Mouse (Mus musculus) midbrain, postnatal 0 days (tissue): ENCODE measurements around the gene Snx21. TPM values are rescaled to one million over a fixed set of nuclear protein-coding genes. Genes with fewer than 3 reads are reported as not detected.
A peak's percentile ranks its signal among the peaks of the same experiment; 100 is the strongest.
"Not testable (repeated sequence)": the region's sequence is repeated elsewhere in the genome, so short reads cannot be mapped to it uniquely, and the experiment has no call there.

Experiments
- ATAC-seq: fragments of 200-750 bp; cut with Nextera tagmentation; 2 replicates; pipeline ENCODE4 v1.8.0; 2017; ENCODE audit warnings: moderate number of reproducible peaks, mild to moderate bottlenecking, moderate TSS enrichment, moderate library complexity; ENCODE audit not compliant: low FRiP score
- DNase-seq: peaks from one replicate; pipeline ENCODE4 v3.0.0-alpha.2; 2015; ENCODE audit warnings: low spot score
- H3K27ac ChIP-seq: fragments of 300-500 bp; sonication (generic); 2 replicates; pipeline ENCODE4 v1.5.1; 2014; ENCODE audit warnings: low read depth, mild to moderate bottlenecking, low read length, mixed read lengths
- H3K27me3 ChIP-seq: fragments of 300-500 bp; sonication (generic); 2 replicates; pipeline ENCODE4 v1.6.1; 2014; ENCODE audit warnings: low read length, control low read depth, mixed read lengths; ENCODE audit not compliant: insufficient read depth
- H3K36me3 ChIP-seq: fragments of 300-500 bp; sonication (generic); 2 replicates; pipeline ENCODE4 v1.6.1; 2014; ENCODE audit warnings: low read length, control low read depth, mixed read lengths; ENCODE audit not compliant: insufficient read depth
- H3K4me1 ChIP-seq: fragments of 300-500 bp; sonication (generic); 2 replicates; pipeline ENCODE4 v1.6.1; 2014; ENCODE audit warnings: mild to moderate bottlenecking, control low read depth, antibody characterized with exemption, low read length, mixed read lengths; ENCODE audit not compliant: insufficient read depth
- H3K4me2 ChIP-seq: fragments of 300-500 bp; sonication (generic); 2 replicates; pipeline ENCODE4 v1.6.1; 2014; ENCODE audit warnings: low read depth, mild to moderate bottlenecking, low read length, mixed read lengths; ENCODE audit not compliant: poor library complexity, severe bottlenecking
- H3K4me3 ChIP-seq: fragments of 300-500 bp; sonication (generic); 2 replicates; pipeline ENCODE4 v1.5.1; 2014; ENCODE audit warnings: low read depth, mild to moderate bottlenecking, low read length, moderate library complexity
- H3K9ac ChIP-seq: fragments of 300-500 bp; sonication (generic); replicated peaks from 2 replicates; pipeline ENCODE4 v1.6.1; 2014; ENCODE audit warnings: mild to moderate bottlenecking, low read length, moderate library complexity, mixed read lengths; ENCODE audit not compliant: poor library complexity, severe bottlenecking
- H3K9me3 ChIP-seq: fragments of 300-500 bp; sonication (generic); 2 replicates; pipeline ENCODE4 v1.6.1; 2016; ENCODE audit warnings: low read length, control low read depth
- CTCF ChIP-seq: IDR thresholded peaks from 2 replicates; pipeline ENCODE4 v1.5.1; 2016; ENCODE audit warnings: antibody characterized with exemption, mild to moderate bottlenecking
- WGBS: fragments of 180-500 bp; shearing (Covaris S2); extraction: QIAGEN DNeasy Blood & Tissue Kit; methylation state at CpG from one replicate; pipeline ENCODE4 v1.1.7; 2014; 5-methylcytosine and 5-hydroxymethylcytosine counted together
- polyA plus RNA-seq: library from polyadenylated mRNA; unstranded; fragments of >200 nt; fragmentation: Nextera tagmentation; extraction: Ambion mirVana; gene quantifications from 2 replicates; pipeline ENCODE4 v1.2.1, GENCODE M21; 2015
- total RNA-seq: library from RNA; depleted of rRNA; stranded (reverse); fragments of >200 nt; gene quantifications from 2 replicates; pipeline ENCODE4 v1.2.3, GENCODE M21; 2014

Gene Snx21
- total and polyA plus RNA-seq, 2 experiments from 2014 or later = 50.8 to 100 TPM

- ATAC-seq (no peak), DNase-seq (peak; percentile 38)
- WGBS = 90% methylated on average over 3 of the region's 3 CpGs
- Histone ChIP-seq H3K9ac (no peak overlapping the region), H3K4me2 (no peak overlapping the region), H3K4me3 (no peak overlapping the region), H3K36me3 (peaks cover 40% of the 10 kb centered on the region; the same call in 1 of the 2 replicates), H3K9me3 (no peaks in the 10 kb centered on the region), H3K4me1 (no peaks in the 10 kb centered on the region), H3K27me3 (no peaks in the 10 kb centered on the region), H3K27ac (no peak overlapping the region)
- TF ChIP-seq CTCF = peak; percentile 71
Observed at GRCm38 (mm10) chr2:164793236-164793635, 7.6 kb downstream of the Snx21 start.

GRCm38 (mm10) chr2:164793772-164794171, 8.1 kb downstream of the Snx21 start:
- Histone ChIP-seq H3K36me3 (peaks cover 40% of the 10 kb centered on the region; the same call in 1 of the 2 replicates), H3K27ac (no peak overlapping the region), H3K4me2 (no peak overlapping the region), H3K9ac (no peak overlapping the region), H3K27me3 (no peaks in the 10 kb centered on the region), H3K4me3 (no peak overlapping the region), H3K9me3 (no peaks in the 10 kb centered on the region), H3K4me1 (no peaks in the 10 kb centered on the region)
- peak; percentile 46 for TF ChIP-seq CTCF
- WGBS = 96% methylated on average over 2 of the region's 2 CpGs
- DNase-seq (peak; percentile 36), ATAC-seq (no peak)

GRCm38 (mm10) chr2:164794293-164794692, 8.7 kb downstream of the Snx21 start:
- Histone ChIP-seq H3K27ac (no peak overlapping the region), H3K27me3 (no peaks in the 10 kb centered on the region), H3K9me3 (no peaks in the 10 kb centered on the region), H3K4me1 (no peaks in the 10 kb centered on the region), H3K4me3 (no peak overlapping the region), H3K9ac (no peak overlapping the region), H3K4me2 (no peak overlapping the region), H3K36me3 (peaks cover 40% of the 10 kb centered on the region; the same call in 1 of the 2 replicates)
- ATAC-seq (no peak), DNase-seq (peak; percentile 95)
- WGBS = 27% methylated on average over 5 of the region's 5 CpGs
- TF ChIP-seq CTCF = peak; percentile 88

GRCm38 (mm10) chr2:164795868-164796267, 10.2 kb downstream of the Snx21 start:
- TF ChIP-seq CTCF = no peak
- no peak for DNase-seq
- Histone ChIP-seq H3K27ac (no peak overlapping the region), H3K9me3 (no peaks in the 10 kb centered on the region), H3K4me2 (no peak overlapping the region), H3K4me1 (no peaks in the 10 kb centered on the region), H3K27me3 (no peaks in the 10 kb centered on the region), H3K36me3 (peaks cover 38% of the 10 kb centered on the region; the same call in 1 of the 2 replicates), H3K9ac (no peak overlapping the region), H3K4me3 (no peak overlapping the region)
- no peak for ATAC-seq
- 88% methylated on average over 4 of the region's 4 CpGs for WGBS

GRCm38 (mm10) chr2:164798554-164798953, 12.9 kb downstream of the Snx21 start:
- not testable (repeated sequence) for H3K9ac ChIP-seq, ATAC-seq, H3K27me3 ChIP-seq, H3K27ac ChIP-seq, DNase-seq, H3K9me3 ChIP-seq, H3K4me2 ChIP-seq, H3K4me3 ChIP-seq, H3K4me1 ChIP-seq
- peaks cover 23% of the 10 kb centered on the region; the same call in 1 of the 2 replicates for H3K36me3 ChIP-seq
- peak; percentile 55 for TF ChIP-seq CTCF
- 84% methylated on average over 6 of the region's 6 CpGs for WGBS

- H3K4me2 ChIP-seq = no peak overlapping the region
- no peaks in the 10 kb centered on the region for H3K27me3 ChIP-seq
- DNase-seq = no peak
- TF ChIP-seq CTCF = no peak
- ATAC-seq = no peak
- no peak overlapping the region for H3K9ac ChIP-seq
- H3K27ac ChIP-seq = no peak overlapping the region
- 94% methylated on average over 13 of the region's 13 CpGs for WGBS
- H3K4me3 ChIP-seq = no peak overlapping the region
- peaks cover 15% of the 10 kb centered on the region; the same call in 1 of the 2 replicates for H3K36me3 ChIP-seq
- H3K9me3 ChIP-seq = no peaks in the 10 kb centered on the region
- H3K4me1 ChIP-seq = no peaks in the 10 kb centered on the region
Observed at GRCm38 (mm10) chr2:164800252-164801004, 14.8 kb downstream of the Snx21 start.
